Mouse (Mus musculus): ENCODE results near the gene Sema7a. TPM values are rescaled to one million over a fixed set of nuclear protein-coding genes. Genes with fewer than 3 reads are reported as not detected.

Sema7a gene
- polyA plus RNA-seq, 1 experiment, result 7.2 TPM

DNA sequence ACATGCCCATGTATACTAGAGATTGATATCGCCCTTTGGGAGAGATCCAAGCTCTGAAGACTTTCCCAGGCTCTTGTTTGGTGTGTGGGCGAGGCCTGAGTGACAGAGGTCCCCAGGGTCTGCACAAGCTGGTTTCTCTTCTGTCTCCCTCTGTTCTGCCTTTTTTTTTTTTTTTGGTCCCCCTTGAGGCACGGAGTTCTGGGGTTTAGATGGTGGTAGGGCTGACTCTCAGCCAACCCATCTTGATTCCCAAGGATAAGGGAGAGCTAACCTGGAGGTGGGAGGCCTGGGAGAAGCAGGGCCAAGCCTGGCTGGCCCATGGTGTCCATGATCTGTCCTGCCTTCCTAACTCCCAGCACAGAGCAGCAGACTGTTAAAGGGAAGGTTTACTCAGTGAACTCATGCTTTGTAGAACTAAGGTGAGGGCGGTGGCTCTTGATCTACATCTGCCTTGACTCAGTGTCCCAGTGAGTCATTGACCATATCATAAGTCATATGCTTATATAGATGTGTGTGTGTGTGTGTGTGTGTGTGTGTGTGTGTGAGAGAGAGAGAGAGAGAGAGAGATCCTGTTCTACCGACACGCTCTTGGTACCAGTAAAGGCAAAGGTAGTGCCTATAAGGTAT, 33.6 kb downstream of the Sema7a start:
- Histone ChIP-seq H3K4me1 (peaks cover 62% of the 10 kb centered on the region), H3K36me3 (replicated peaks; ENCODE audit: low read length) (no peaks in the 10 kb centered on the region), H3K27me3 (replicated peaks) (peaks cover 37% of the 10 kb centered on the region), H3K4me3 (replicated peaks) (no peak overlapping the region), H3K9me3 (peaks cover 16% of the 10 kb centered on the region)
- TF ChIP-seq GATA1 (IDR thresholded peaks at IDR 0.05; ENCODE audit: borderline replicate concordance, low read length) (no peak), FLI1 (IDR thresholded peaks at IDR 0.05; ENCODE audit: low read length) (no peak)

DNA sequence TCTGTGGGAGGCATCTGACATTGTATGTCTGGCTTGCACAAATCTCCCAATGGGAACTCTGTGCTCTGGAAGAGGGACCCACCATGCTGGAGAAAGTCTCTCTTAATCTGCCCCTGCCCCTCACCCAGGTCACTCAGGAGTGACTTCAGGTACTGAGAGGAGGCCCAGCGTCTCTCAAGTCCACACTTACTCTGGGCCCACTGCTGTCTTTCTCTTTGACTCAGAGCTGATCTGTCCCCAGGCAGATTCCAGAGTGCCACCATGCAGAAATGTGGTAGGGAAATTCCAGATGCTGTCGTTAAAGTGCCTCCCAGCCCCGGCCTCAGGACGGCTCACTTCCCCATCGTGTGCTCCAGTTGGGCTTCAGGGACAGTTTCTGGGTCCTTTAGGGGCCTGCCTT, 34.3 kb downstream of the Sema7a start:
- H3K9me3 ChIP-seq, result peaks cover 16% of the 10 kb centered on the region
- no peak overlapping the region for H3K4me3 ChIP-seq (replicated peaks)
- peaks cover 61% of the 10 kb centered on the region for H3K4me1 ChIP-seq
- no peak for TF ChIP-seq GATA1 (IDR thresholded peaks at IDR 0.05; ENCODE audit: borderline replicate concordance, low read length)
- no peak for TF ChIP-seq FLI1 (IDR thresholded peaks at IDR 0.05; ENCODE audit: low read length)
- H3K36me3 ChIP-seq (replicated peaks; ENCODE audit: low read length), result no peaks in the 10 kb centered on the region
- H3K27me3 ChIP-seq (replicated peaks), result peaks cover 43% of the 10 kb centered on the region

DNA sequence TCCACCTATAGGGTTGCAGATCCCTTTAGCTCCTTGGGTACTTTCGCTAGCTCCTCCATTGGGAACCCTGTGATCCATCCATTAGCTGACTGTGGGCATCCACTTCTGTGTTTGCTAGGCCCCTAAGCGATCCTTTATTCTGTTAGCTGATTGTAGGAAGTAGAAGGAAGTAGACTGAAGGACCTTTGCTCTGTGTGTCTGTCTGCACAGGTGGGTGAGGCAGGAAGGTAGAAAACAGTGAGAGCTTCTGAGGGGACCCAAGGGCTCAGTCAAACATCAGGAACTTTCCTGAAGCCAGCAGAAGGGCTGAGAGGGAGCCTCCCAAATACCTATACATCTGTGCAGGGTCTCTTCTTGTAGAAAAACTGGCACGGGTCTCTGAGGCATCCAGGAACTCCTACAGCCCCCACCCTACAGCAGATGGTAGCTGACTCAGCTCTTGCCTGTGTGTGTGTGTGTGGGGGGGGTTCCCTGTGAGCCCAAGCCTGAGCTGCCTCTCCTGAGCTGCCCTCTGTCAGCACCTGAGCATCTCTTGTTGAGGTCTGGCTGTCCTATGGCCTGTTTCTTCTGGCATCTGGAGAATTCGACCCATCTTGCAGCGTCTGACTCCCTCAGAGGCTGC, 35.4 kb downstream of the Sema7a start:
- TF ChIP-seq FLI1 (IDR thresholded peaks at IDR 0.05; ENCODE audit: low read length) (no peak), GATA1 (IDR thresholded peaks at IDR 0.05; ENCODE audit: borderline replicate concordance, low read length) (no peak)
- peaks cover 57% of the 10 kb centered on the region for H3K4me1 ChIP-seq
- H3K36me3 ChIP-seq (replicated peaks; ENCODE audit: low read length), result no peaks in the 10 kb centered on the region
- H3K9me3 ChIP-seq, result peaks cover 16% of the 10 kb centered on the region
- peaks cover 48% of the 10 kb centered on the region for H3K27me3 ChIP-seq (replicated peaks)
- H3K4me3 ChIP-seq (replicated peaks), result no peak overlapping the region

DNA sequence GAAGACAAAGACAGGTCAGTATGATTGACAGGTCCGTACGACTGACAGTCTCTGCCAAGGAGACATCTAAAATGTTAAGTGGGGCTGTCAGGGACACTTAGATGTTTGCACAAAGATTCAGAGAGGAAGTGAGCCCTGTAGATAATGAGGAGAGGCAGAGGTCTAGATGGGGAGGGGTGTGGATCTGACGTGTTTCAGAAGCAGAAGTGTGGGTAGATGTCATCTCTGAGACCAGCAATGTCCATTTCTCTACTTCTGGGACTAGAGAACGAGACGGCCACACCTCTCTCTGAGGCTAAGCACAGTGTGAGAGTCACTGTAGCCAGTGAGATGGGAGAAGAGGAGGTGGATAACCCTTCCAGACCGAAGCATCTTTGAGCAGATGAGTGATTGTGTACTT, 38.1 kb downstream of the Sema7a start:
- Histone ChIP-seq H3K4me1 (peaks cover 46% of the 10 kb centered on the region), H3K27me3 (replicated peaks) (peaks cover 41% of the 10 kb centered on the region), H3K9me3 (peaks cover 16% of the 10 kb centered on the region), H3K36me3 (replicated peaks; ENCODE audit: low read length) (no peaks in the 10 kb centered on the region), H3K4me3 (replicated peaks) (no peak overlapping the region)
- TF ChIP-seq FLI1 (IDR thresholded peaks at IDR 0.05; ENCODE audit: low read length) (no peak), GATA1 (IDR thresholded peaks at IDR 0.05; ENCODE audit: borderline replicate concordance, low read length) (no peak)

DNA sequence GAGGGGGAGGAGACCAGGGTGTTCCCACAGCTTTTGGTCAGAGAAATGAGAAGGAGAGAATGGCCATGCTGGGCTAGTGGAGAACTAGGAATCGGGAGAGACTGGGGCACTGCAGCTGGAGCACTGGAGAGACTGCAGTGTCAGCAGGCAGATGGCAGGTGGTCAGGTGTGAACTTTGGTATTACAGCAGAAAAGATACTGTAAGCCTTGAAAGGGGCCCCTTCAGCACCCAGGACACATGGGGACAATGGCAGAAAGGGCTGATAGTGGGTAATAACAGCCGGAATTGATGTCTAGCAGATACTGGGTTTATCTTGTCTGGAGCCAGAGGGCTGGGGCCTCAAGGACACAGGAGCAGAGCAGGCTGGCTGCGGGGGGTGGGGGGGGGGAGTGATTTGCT, 38.9 kb downstream of the Sema7a start:
- H3K4me1 ChIP-seq, result peaks cover 46% of the 10 kb centered on the region

DNA sequence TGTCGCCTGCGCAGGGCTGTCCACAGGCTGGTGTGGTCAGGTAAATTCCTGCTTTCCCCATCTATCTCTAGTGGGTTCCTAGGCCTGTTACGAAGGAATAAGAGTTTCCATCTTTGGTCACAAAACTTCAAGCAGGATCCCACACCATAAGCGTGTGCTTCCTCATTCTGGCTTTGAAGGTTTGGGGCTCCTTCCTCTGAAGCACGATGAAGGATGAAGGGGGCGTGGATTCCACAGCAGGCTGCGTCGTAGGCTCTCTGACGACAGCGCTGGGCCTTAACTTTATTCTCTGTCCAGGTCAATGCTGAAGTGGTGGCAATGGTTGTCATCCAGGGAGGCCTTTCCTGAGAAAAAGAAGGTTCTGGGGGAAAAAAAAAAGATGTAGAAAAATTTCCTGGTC, 40.7 kb downstream of the Sema7a start:
- H3K4me1 ChIP-seq, result peaks cover 39% of the 10 kb centered on the region
- no peak for TF ChIP-seq FLI1 (IDR thresholded peaks at IDR 0.05; ENCODE audit: low read length)
- TF ChIP-seq GATA1 (IDR thresholded peaks at IDR 0.05; ENCODE audit: borderline replicate concordance, low read length), result no peak

More for the DNA sequence above, 38.9 kb downstream of the Sema7a start:
- peaks cover 36% of the 10 kb centered on the region for H3K27me3 ChIP-seq (replicated peaks)
- H3K4me3 ChIP-seq (replicated peaks), result no peak overlapping the region
- TF ChIP-seq GATA1 (IDR thresholded peaks at IDR 0.05; ENCODE audit: borderline replicate concordance, low read length), result no peak
- no peak for TF ChIP-seq FLI1 (IDR thresholded peaks at IDR 0.05; ENCODE audit: low read length)
- peaks cover 16% of the 10 kb centered on the region for H3K9me3 ChIP-seq
- no peaks in the 10 kb centered on the region for H3K36me3 ChIP-seq (replicated peaks; ENCODE audit: low read length)

DNA sequence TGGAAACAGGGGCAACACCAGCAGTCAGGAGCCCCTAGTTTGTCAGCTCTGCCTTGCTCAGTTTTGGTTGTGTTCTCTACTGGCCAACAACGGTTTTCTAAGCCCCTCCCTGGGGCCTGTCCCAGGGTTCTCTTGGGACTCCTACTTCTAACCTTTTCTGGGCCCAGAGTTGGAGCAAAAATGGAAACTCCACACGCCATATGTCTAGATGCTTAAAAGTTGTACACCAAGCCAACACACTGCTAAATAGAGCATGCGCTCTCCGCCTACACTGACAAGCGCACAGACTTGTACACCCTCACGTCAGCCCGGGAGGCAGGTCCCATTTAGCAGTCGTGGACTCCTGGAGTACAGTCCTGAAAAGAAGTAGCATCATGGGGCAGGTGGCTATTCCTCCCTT, 45.4 kb downstream of the Sema7a start:
- TF ChIP-seq GATA1 (IDR thresholded peaks at IDR 0.05; ENCODE audit: borderline replicate concordance, low read length), result no peak
- TF ChIP-seq FLI1 (IDR thresholded peaks at IDR 0.05; ENCODE audit: low read length), result no peak
- H3K27me3 ChIP-seq (replicated peaks), result peaks cover 13% of the 10 kb centered on the region

More for the DNA sequence above, 40.7 kb downstream of the Sema7a start:
- no peaks in the 10 kb centered on the region for H3K36me3 ChIP-seq (replicated peaks; ENCODE audit: low read length)
- peaks cover 29% of the 10 kb centered on the region for H3K27me3 ChIP-seq (replicated peaks)
- no peak overlapping the region for H3K4me3 ChIP-seq (replicated peaks)
- H3K9me3 ChIP-seq, result peaks cover 25% of the 10 kb centered on the region

DNA sequence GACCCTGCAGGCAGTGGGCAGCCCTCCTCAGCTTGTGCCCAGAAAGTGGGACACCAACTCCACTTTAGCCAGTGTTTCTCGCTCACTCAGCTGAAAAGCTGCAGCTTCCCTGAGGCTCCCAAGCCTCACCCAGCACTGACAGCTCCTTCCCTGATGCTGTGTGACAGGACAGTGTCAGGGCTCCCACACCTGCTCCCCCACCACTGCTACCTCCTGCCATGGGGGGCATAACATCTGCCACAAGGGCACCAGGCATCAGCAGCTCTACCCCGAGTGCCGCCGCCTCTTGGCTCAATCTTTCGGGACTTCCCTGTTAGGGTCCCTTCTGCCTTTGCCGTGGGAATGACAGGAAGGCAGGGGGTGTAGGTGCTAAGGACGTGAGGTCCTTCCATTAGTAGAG, 46.4 kb downstream of the Sema7a start:
- Histone ChIP-seq H3K9me3 (peaks cover 9% of the 10 kb centered on the region), H3K4me1 (peaks cover 53% of the 10 kb centered on the region), H3K36me3 (replicated peaks; ENCODE audit: low read length) (no peaks in the 10 kb centered on the region), H3K4me3 (replicated peaks) (no peak overlapping the region), H3K27me3 (replicated peaks) (peaks cover 13% of the 10 kb centered on the region)
- no peak for TF ChIP-seq FLI1 (IDR thresholded peaks at IDR 0.05; ENCODE audit: low read length)
- no peak for TF ChIP-seq GATA1 (IDR thresholded peaks at IDR 0.05; ENCODE audit: borderline replicate concordance, low read length)

More for the DNA sequence above, 45.4 kb downstream of the Sema7a start:
- peaks cover 9% of the 10 kb centered on the region for H3K9me3 ChIP-seq
- no peak overlapping the region for H3K4me3 ChIP-seq (replicated peaks)
- no peaks in the 10 kb centered on the region for H3K36me3 ChIP-seq (replicated peaks; ENCODE audit: low read length)
- H3K4me1 ChIP-seq, result peaks cover 54% of the 10 kb centered on the region

DNA sequence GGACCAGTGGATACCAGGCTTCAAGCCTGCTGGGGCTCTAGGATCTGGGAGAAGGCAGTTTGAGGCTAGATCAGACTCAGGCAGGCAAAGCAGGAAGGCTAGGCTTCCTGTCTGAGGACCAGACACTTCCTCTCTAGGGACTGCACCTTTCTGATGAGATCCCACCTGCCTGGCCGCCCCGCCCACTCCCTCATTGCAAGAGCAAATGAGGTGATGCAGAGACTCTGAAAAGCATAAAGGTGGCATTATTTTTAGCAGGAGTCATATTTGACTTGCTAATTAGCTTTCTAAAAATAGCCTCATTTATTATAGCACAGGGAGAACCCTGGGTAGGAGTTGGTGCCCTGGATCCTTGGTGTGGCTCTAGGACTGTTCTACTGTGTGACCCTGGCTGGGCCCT, 48.2 kb downstream of the Sema7a start:
- TF ChIP-seq GATA1 (IDR thresholded peaks at IDR 0.05; ENCODE audit: borderline replicate concordance, low read length) (no peak), FLI1 (IDR thresholded peaks at IDR 0.05; ENCODE audit: low read length) (no peak)
- Histone ChIP-seq H3K36me3 (replicated peaks; ENCODE audit: low read length) (no peaks in the 10 kb centered on the region), H3K9me3 (peaks cover 9% of the 10 kb centered on the region), H3K4me1 (peaks cover 65% of the 10 kb centered on the region), H3K4me3 (replicated peaks) (no peak overlapping the region), H3K27me3 (replicated peaks) (peaks cover 13% of the 10 kb centered on the region)

DNA sequence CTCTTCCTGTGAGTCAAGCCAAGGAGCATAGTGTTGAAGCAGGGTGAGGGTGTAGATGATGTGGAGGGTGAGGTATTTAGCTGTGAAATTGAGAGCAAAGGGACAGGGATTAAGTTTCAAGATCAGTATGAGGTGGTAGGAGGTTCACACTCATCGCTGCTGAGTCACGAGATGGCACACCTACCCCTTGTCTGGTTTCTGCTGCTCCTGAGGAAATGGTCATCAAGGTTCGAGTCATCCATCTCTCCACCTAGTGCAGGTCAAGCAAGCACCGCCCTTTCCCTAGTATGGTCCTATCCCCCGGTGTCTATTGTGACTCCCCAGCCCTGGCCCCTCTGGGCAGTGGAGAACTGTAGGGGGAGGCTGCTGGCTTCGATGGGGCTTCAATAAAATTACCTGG, 49.4 kb downstream of the Sema7a start:
- H3K4me3 ChIP-seq (replicated peaks), result no peak overlapping the region
- peaks cover 13% of the 10 kb centered on the region for H3K27me3 ChIP-seq (replicated peaks)
- peaks cover 9% of the 10 kb centered on the region for H3K9me3 ChIP-seq
- TF ChIP-seq GATA1 (IDR thresholded peaks at IDR 0.05; ENCODE audit: borderline replicate concordance, low read length) (no peak), FLI1 (IDR thresholded peaks at IDR 0.05; ENCODE audit: low read length) (no peak)
- H3K36me3 ChIP-seq (replicated peaks; ENCODE audit: low read length), result no peaks in the 10 kb centered on the region
- H3K4me1 ChIP-seq, result peaks cover 77% of the 10 kb centered on the region
